Mouse (Mus musculus) right cerebral cortex, adult 2 months (tissue): ENCODE measurements around the gene Olfr168.
"Not testable (repeated sequence)": the region's sequence is repeated elsewhere in the genome, so short reads cannot be mapped to it uniquely, and the experiment has no call there.

Source experiments
- DNase-seq, 2 experiments: peaks; one replicate each; pipeline ENCODE4 v3.0.0; 2021 to 2022; ENCODE audit warnings: low spot score in 2 of 2

The Olfr168 gene

GRCm38 (mm10) chr16:19535455-19535854, at the start of gene Olfr168:
Olfr168 (minus strand) TSS chr16:19535555.
- DNase-seq = no peak

GRCm38 (mm10) chr16:19571709-19572108, 36.4 kb upstream of the Olfr168 start, which contains the start of gene Olfr169:
Olfr169 (minus strand) TSS chr16:19571809.
- not testable (repeated sequence) for DNase-seq

- DNase-seq = not testable (repeated sequence)
Observed at GRCm38 (mm10) chr16:19553429-19553828, 18.1 kb upstream of the Olfr168 start.

GRCm38 (mm10) chr16:19552246-19552645, 16.9 kb upstream of the Olfr168 start:
- DNase-seq = not testable (repeated sequence)

GRCm38 (mm10) chr16:19522166-19522565, 13.2 kb downstream of the Olfr168 start, which contains the start of gene Olfr167:
Olfr167 (minus strand) TSS chr16:19522266.
- DNase-seq = no peak

GRCm38 (mm10) chr16:19483394-19483793, 52.0 kb downstream of the Olfr168 start, which contains the start of gene Olfr166:
Olfr166 (plus strand) TSS chr16:19483694.
- no peak for DNase-seq
